Mouse (Mus musculus) ES-E14 (cell line): ENCODE measurements around the gene Exoc3l2. TPM values are rescaled to one million over a fixed set of nuclear protein-coding genes. Genes with fewer than 3 reads are reported as not detected.

ENCODE experiments used
- DNase-seq: peaks from one replicate; pipeline ENCODE4 v3.0.0-alpha.2; 2013; ENCODE audit warnings: low read depth, low spot score
- H3K27ac ChIP-seq: 2 replicates; pipeline ENCODE4 v1.5.1; 2012; ENCODE audit warnings: low read depth, mild to moderate bottlenecking, low read length, moderate library complexity, mixed read lengths; ENCODE audit not compliant: poor library complexity, insufficient read depth, severe bottlenecking
- H3K36me3 ChIP-seq: 2 replicates; pipeline ENCODE4 v1.6.1; 2012; ENCODE audit warnings: mild to moderate bottlenecking, low read length, moderate library complexity, mixed read lengths; ENCODE audit not compliant: control insufficient read depth, poor library complexity, insufficient read depth, severe bottlenecking
- H3K4me1 ChIP-seq, 2 experiments: fragments of 150-350 bp in 1 of 2; sonication (generic) in 1 of 2; 2 replicates each; pipeline ENCODE4 v1.6.1; 2012; ENCODE audit warnings: low read length in 2 of 2, mild to moderate bottlenecking in 1 of 2, mixed read lengths in 1 of 2; ENCODE audit not compliant: control insufficient read depth in 2 of 2, insufficient read depth in 2 of 2, poor library complexity in 1 of 2
- H3K4me3 ChIP-seq, 2 experiments: fragments of 150-350 bp in 1 of 2; sonication (generic) in 1 of 2; 2 replicates each; pipeline ENCODE4 v1.5.1; 2012; ENCODE audit warnings: low read length in 2 of 2, low read depth in 1 of 2, mild to moderate bottlenecking in 1 of 2, mixed read lengths in 1 of 2; ENCODE audit not compliant: insufficient read depth in 1 of 2, poor library complexity in 1 of 2, severe bottlenecking in 1 of 2
- H3K9ac ChIP-seq: 2 replicates; pipeline ENCODE4 v1.6.1; 2012; ENCODE audit warnings: low read depth, mild to moderate bottlenecking, low read length, mixed read lengths; ENCODE audit not compliant: poor library complexity, insufficient read depth, severe bottlenecking
- H3K9me3 ChIP-seq: fragments of 150-350 bp; sonication (generic); 2 replicates; pipeline ENCODE4 v1.6.1; 2012; ENCODE audit warnings: low read depth, mild to moderate bottlenecking, low read length; ENCODE audit not compliant: control insufficient read depth, insufficient read depth
- CHD2 ChIP-seq: IDR thresholded peaks from 2 replicates; pipeline ENCODE4 v1.6.1; 2014; ENCODE audit warnings: mild to moderate bottlenecking, low read depth, low read length, inconsistent platforms
- HCFC1 ChIP-seq: IDR thresholded peaks from 2 replicates; pipeline ENCODE4 v1.6.1; 2012; ENCODE audit warnings: low read length, inconsistent platforms, borderline replicate concordance; ENCODE audit not compliant: insufficient read depth
- MAFK ChIP-seq: IDR thresholded peaks from 2 replicates; pipeline ENCODE4 v1.6.1; 2014; ENCODE audit warnings: mild to moderate bottlenecking, low read depth, low read length, inconsistent platforms; ENCODE audit not compliant: insufficient read depth
- ZC3H11A ChIP-seq: IDR thresholded peaks from 2 replicates; pipeline ENCODE4 v1.6.1; 2012; ENCODE audit warnings: low read depth, mild to moderate bottlenecking, inconsistent platforms, low read length, borderline replicate concordance
- ZNF384 ChIP-seq: IDR thresholded peaks from 2 replicates; pipeline ENCODE4 v1.6.1; 2012; ENCODE audit warnings: low read depth, low read length, inconsistent platforms
- in situ Hi-C, 2 experiments: fragments of 600-800 bp; cut with MboI; formaldehyde crosslinking; loops; one replicate each; pipeline ENCODE4 v1.15.1; 2025; ENCODE audit warnings: low sequenced_read_pairs in 2 of 2, inconsistent platforms in 1 of 2; ENCODE audit not compliant: unreplicated experiment in 2 of 2
- total RNA-seq: library from RNA; depleted of rRNA; stranded (reverse); fragments of 300-350 nt; gene quantifications from 2 replicates; pipeline ENCODE4 v1.2.3, GENCODE M21; 2012

Gene Exoc3l2
- total RNA-seq, 1 experiment, result 2.2 TPM

- Histone ChIP-seq H3K4me3 (no peak overlapping the region), H3K4me1 (peaks cover 0 to 13% of the 10 kb centered on the region in 2 experiments; a peak in 1 of 4 replicates), H3K9ac (no peak overlapping the region), H3K27ac (no peak overlapping the region), H3K9me3 (no peaks in the 10 kb centered on the region), H3K36me3 (no peaks in the 10 kb centered on the region)
- TF ChIP-seq ZC3H11A, result no peak
- in situ Hi-C loops, result no loop called here
- no peak for DNase-seq
Observed at GRCm38 (mm10) chr7:19503481-19504068, 40.4 kb downstream of the Exoc3l2 start.

GRCm38 (mm10) chr7:19506326-19506725, 43.2 kb downstream of the Exoc3l2 start:
- Histone ChIP-seq H3K9me3 (no peaks in the 10 kb centered on the region), H3K36me3 (no peaks in the 10 kb centered on the region), H3K4me1 (peaks cover 0 to 8% of the 10 kb centered on the region in 2 experiments; a peak in 1 of 4 replicates), H3K27ac (no peak overlapping the region), H3K9ac (peak overlapping the region; percentile 45; the same call in 1 of the 2 replicates), H3K4me3 (peak overlapping the region; percentile 67 to 96; a peak in 2 of 4 replicates)
- in situ Hi-C loops, result no loop called here
- TF ChIP-seq CHD2, result no peak
- no peak for DNase-seq

GRCm38 (mm10) chr7:19506969-19507611, 44.0 kb downstream of the Exoc3l2 start:
- H3K9ac ChIP-seq, result peak overlapping the region; percentile 45
- in situ Hi-C loops, result no loop called here
- H3K27ac ChIP-seq, result 0 out of 2 replicates have a peak overlapping the region, but pooled peaks have one; percentile 9
- peak overlapping the region; percentile 67 to 96 for H3K4me3 ChIP-seq
- H3K4me1 ChIP-seq, result peaks cover 0 to 8% of the 10 kb centered on the region in 2 experiments; a peak in 1 of 4 replicates
- DNase-seq, result no peak
- no peak for TF ChIP-seq HCFC1
- H3K9me3 ChIP-seq, result no peaks in the 10 kb centered on the region
- no peaks in the 10 kb centered on the region for H3K36me3 ChIP-seq

- Histone ChIP-seq H3K4me3 (peak overlapping the region; percentile 67 to 96), H3K36me3 (no peaks in the 10 kb centered on the region), H3K27ac (0 out of 2 replicates have a peak overlapping the region, but pooled peaks have one; percentile 9), H3K9me3 (no peaks in the 10 kb centered on the region), H3K9ac (peak overlapping the region; percentile 45), H3K4me1 (peaks cover 0 to 8% of the 10 kb centered on the region in 2 experiments; a peak in 1 of 4 replicates)
- DNase-seq, result no peak
- TF ChIP-seq HCFC1 (no peak), MAFK (no peak), CHD2 (no peak), ZC3H11A (no peak), ZNF384 (no peak)
- in situ Hi-C loops, result no loop called here
Observed at GRCm38 (mm10) chr7:19507612-19507981, 44.5 kb downstream of the Exoc3l2 start.
